Mouse (Mus musculus) forebrain, embryonic 14.5 days (tissue): ENCODE results near the gene Pdcd5. TPM values are rescaled to one million over a fixed set of nuclear protein-coding genes. Genes with fewer than 3 reads are reported as not detected.

Experiments used
- ATAC-seq: fragments of 200-750 bp; cut with Nextera tagmentation; 2 replicates; pipeline ENCODE4 v1.8.0; 2017; ENCODE audit warnings: mild to moderate bottlenecking, moderate library complexity
- DNase-seq: peaks from one replicate; pipeline ENCODE4 v3.0.0-alpha.2; 2015; ENCODE audit warnings: low spot score
- H3K27ac ChIP-seq: fragments of 300-500 bp; sonication (generic); 2 replicates; pipeline ENCODE4 v1.5.1; 2014; ENCODE audit warnings: low read depth, mild to moderate bottlenecking, control low read depth, low read length, moderate library complexity
- H3K27me3 ChIP-seq: fragments of 300-500 bp; sonication (generic); replicated peaks from 2 replicates; pipeline ENCODE4 v1.6.1; 2014; ENCODE audit warnings: low read length, control low read depth, mixed read lengths; ENCODE audit not compliant: control insufficient read depth, insufficient read depth
- H3K36me3 ChIP-seq: fragments of 300-500 bp; sonication (generic); 2 replicates; pipeline ENCODE4 v1.6.1; 2014; ENCODE audit warnings: low read length, control low read depth; ENCODE audit not compliant: control insufficient read depth, insufficient read depth
- H3K4me1 ChIP-seq: fragments of 300-500 bp; sonication (generic); 2 replicates; pipeline ENCODE4 v1.6.1; 2014; ENCODE audit warnings: antibody characterized with exemption, low read length, control low read depth; ENCODE audit not compliant: control insufficient read depth, insufficient read depth
- H3K4me2 ChIP-seq: fragments of 300-500 bp; sonication (generic); 2 replicates; pipeline ENCODE4 v1.6.1; 2014; ENCODE audit warnings: mild to moderate bottlenecking, control low read depth, low read length
- H3K4me3 ChIP-seq: fragments of 300-500 bp; sonication (generic); 2 replicates; pipeline ENCODE4 v1.5.1; 2014; ENCODE audit warnings: low read depth, low read length, control low read depth
- H3K9ac ChIP-seq: fragments of 300-500 bp; sonication (generic); 2 replicates; pipeline ENCODE4 v1.6.1; 2014; ENCODE audit warnings: mild to moderate bottlenecking, low read length, control low read depth, moderate library complexity
- H3K9me3 ChIP-seq: fragments of 300-500 bp; sonication (generic); replicated peaks from 2 replicates; pipeline ENCODE4 v1.6.1; 2016; ENCODE audit warnings: low read length, control low read depth, mixed read lengths; ENCODE audit not compliant: control insufficient read depth
- WGBS: fragments of 180-500 bp; shearing (Covaris S2); extraction: QIAGEN DNeasy Blood & Tissue Kit; methylation state at CpG from one replicate; pipeline ENCODE4 v1.1.7; 2014; 5-methylcytosine and 5-hydroxymethylcytosine counted together
- polyA plus RNA-seq: library from polyadenylated mRNA; unstranded; fragments of >200 nt; fragmentation: Nextera tagmentation; extraction: Ambion mirVana; gene quantifications from 2 replicates; pipeline ENCODE4 v1.2.1, GENCODE M21; 2014

Pdcd5 gene
- polyA plus RNA-seq, 1 experiment from 2014 or later: 268 TPM

GRCm38 (mm10) chr7:35599492-35599891 lies 47.8 kb downstream of the Pdcd5 start:
- no peak for ATAC-seq
- peaks cover 27% of the 10 kb centered on the region for H3K36me3 ChIP-seq
- H3K9me3 ChIP-seq: no peaks in the 10 kb centered on the region
- no peak overlapping the region for H3K27ac ChIP-seq
- no peak overlapping the region for H3K4me3 ChIP-seq
- no peak for DNase-seq
- H3K4me2 ChIP-seq: no peak overlapping the region
- H3K4me1 ChIP-seq: no peaks in the 10 kb centered on the region
- WGBS: 96% methylated on average over 9 of the region's 9 CpGs
- H3K9ac ChIP-seq: no peak overlapping the region
- no peaks in the 10 kb centered on the region for H3K27me3 ChIP-seq

- no peaks in the 10 kb centered on the region for H3K9me3 ChIP-seq
- no peak overlapping the region for H3K9ac ChIP-seq
- no peaks in the 10 kb centered on the region for H3K4me1 ChIP-seq
- H3K4me3 ChIP-seq: no peak overlapping the region
- H3K27ac ChIP-seq: no peak overlapping the region
- WGBS: 84% methylated on average over 5 of the region's 5 CpGs
- peaks cover 31% of the 10 kb centered on the region for H3K36me3 ChIP-seq
- no peak for DNase-seq
- no peaks in the 10 kb centered on the region for H3K27me3 ChIP-seq
- no peak for ATAC-seq
- H3K4me2 ChIP-seq: no peak overlapping the region
Measured at GRCm38 (mm10) chr7:35594311-35594710, 53.0 kb downstream of the Pdcd5 start.

Other genes with a start within 250 kb of the Pdcd5 start
- not detected in 2 replicates for gene Slc7a9, start 198.7 kb downstream of the Pdcd5 start, polyA plus RNA-seq
- 0.50 and 0.78 TPM in 2 replicates for gene Tdrd12, start 109.8 kb downstream of the Pdcd5 start, polyA plus RNA-seq
- gene Nudt19, start 91.2 kb downstream of the Pdcd5 start, polyA plus RNA-seq: 110 and 113 TPM in 2 replicates
- gene Rgs9bp, start 61.9 kb downstream of the Pdcd5 start, polyA plus RNA-seq: 0.08 and 0.12 TPM in 2 replicates
- 21.8 and 26.3 TPM in 2 replicates for gene Ankrd27, start 61.3 kb downstream of the Pdcd5 start, polyA plus RNA-seq
- gene Dpy19l3, start 106.9 kb upstream of the Pdcd5 start, polyA plus RNA-seq: 58.8 and 59.7 TPM in 2 replicates
- 12.0 and 12.5 TPM in 2 replicates for gene Zfp507, start 155.5 kb upstream of the Pdcd5 start, polyA plus RNA-seq